Mouse (Mus musculus): ENCODE data around the gene Ccl21a.
"Not testable (repeated sequence)": the region's sequence is repeated elsewhere in the genome, so short reads cannot be mapped to it uniquely, and the experiment has no call there.

Gene Ccl21a

DNA sequence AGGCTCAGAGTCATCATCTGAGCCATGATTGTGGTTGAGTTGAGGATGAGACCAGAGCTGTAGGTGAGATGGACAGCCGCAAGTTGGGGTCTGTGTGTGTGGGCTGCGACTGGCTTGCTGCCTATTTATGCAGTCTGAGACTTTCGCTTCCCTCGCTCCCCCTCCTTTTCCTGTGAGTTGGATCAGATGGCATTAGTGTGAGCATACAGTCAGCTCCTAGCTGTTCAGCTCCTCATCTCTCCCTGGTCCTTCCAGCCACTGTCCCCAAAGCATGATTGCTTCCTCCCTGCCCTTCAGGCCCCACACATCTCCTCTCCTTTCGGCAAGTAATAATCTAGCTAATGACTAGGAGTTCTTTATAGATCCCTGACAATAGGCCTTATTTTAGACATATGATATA, at the start of gene Ccl21a:
TSS of gene Ccl21a (minus strand) at position 101 of the 400 bp plus-strand sequence.
- not testable (repeated sequence) for DNase-seq (ENCODE audit: low read depth, low spot score)

DNA sequence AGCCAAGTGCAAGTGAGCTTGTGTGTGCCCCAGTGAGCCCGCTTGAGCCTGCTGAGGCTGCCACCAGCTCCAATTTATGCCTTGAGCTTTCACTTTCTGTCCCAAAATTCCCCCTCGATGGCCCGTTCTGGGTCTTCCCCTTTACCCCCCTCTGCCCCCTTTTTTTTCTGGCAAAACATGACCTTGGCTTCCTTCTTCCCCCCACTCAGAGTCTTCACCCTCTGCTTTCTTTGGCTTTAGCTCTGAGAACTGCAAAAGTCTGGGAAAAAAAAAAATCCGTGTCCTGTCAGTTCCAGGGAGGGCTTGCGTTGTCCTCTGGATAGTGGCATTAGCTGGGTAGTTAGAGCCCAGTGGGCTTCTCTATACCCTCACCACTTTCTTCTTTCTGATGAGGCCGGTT, 17.3 kb downstream of the Ccl21a start, which contains the start of gene Ccl19:
TSS of gene Ccl19 (minus strand) at position 101 of the 400 bp plus-strand sequence.
- not testable (repeated sequence) for DNase-seq (ENCODE audit: low read depth, low spot score)

DNA sequence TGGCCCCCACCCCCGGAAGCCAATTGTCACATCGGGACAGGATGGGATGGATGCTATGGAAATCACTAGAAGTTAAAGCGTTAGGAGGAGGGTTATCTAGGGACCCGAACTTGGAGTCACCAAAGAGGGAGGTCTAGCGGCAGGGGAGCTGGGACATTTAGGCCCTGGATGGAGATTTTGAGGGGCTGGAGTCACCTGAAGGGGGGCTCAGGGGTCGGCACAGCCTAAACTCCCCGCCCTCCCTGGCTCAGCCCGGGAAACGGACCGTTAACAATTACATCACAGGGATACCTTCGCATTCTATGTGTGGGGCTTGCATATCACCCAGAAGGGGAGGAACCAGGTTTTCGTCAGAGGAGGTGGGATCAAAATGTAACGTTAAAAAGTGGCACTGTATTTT, 38.5 kb downstream of the Ccl21a start, which contains the start of gene 4930578G10Rik:
TSS of gene 4930578G10Rik (plus strand) at position 301 of the 400 bp plus-strand sequence.
- not testable (repeated sequence) for DNase-seq (ENCODE audit: low read depth, low spot score)

All from c-Kit-negative CD71-positive TER-119-positive erythroid progenitor cells, embryonic 14.5 days (primary cell).